Mouse (Mus musculus): ENCODE results near the gene Ccdc120. TPM values are rescaled to one million over a fixed set of nuclear protein-coding genes. Genes with fewer than 3 reads are reported as not detected.

Gene Ccdc120
- polyA plus RNA-seq, 1 experiment from 2014 or later = 6.5 TPM

DNA sequence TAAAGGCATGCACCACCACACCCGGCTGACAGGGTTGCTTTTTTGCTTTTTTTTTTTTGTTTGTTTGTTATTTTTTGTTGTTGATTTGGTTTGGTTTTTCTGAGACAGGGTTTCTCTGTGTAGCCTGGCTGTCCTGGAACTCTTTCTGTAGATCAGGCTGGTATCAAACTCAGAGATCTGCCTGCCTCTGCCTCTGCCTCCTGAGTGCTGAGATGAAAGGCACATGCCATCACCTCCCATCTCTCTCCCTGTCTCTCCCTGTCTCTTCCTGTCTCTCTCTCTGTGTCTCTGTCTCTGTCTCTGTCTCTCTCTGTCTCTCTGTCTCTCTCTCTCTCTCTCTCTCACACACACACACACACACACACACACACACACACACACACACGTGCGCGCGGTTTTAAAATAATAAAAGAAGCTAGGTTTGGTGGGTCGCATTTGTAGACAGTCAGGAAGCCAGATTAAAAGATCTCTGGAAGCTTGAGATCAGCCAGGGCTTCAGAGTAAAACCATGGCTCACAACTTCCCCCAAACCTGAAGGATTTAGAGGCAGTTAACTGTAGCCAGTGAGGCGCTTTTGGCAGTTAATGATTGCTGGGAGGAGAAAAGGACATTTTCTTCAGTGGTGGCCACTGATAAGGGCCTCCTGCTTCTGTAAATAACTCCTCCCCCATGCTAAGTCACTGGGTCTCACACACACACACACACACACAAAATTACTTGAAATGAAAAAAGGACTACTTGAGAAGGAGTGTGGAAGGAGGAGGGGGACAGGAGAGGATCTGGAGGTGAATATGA, 27.9 kb upstream of the Ccdc120 start:
- Histone ChIP-seq H3K27ac (ENCODE audit: low read depth, low read length) (peak overlapping the region; percentile 90), H3K4me3 (ENCODE audit: low read depth, low read length) (no peak overlapping the region), H3K27me3 (replicated peaks; ENCODE audit: control insufficient read depth, insufficient read depth, low read length) (no peaks in the 10 kb centered on the region), H3K36me3 (ENCODE audit: control insufficient read depth, insufficient read depth, low read length) (no peaks in the 10 kb centered on the region; the same call in 1 of the 2 replicates), H3K4me2 (peak overlapping the region; percentile 46), H3K9me3 (ENCODE audit: control insufficient read depth, low read length) (no peaks in the 10 kb centered on the region), H3K4me1 (replicated peaks; ENCODE audit: control insufficient read depth, insufficient read depth, low read length) (no peaks in the 10 kb centered on the region; the same call in 1 of the 2 replicates), H3K9ac (ENCODE audit: low read depth, low read length) (no peak overlapping the region)
- 47% methylated on average over 7 of the region's 7 CpGs for WGBS
- no peak for DNase-seq (ENCODE audit: low spot score)
- ATAC-seq (replicated peaks; ENCODE audit: low FRiP score) = peak; percentile 81

DNA sequence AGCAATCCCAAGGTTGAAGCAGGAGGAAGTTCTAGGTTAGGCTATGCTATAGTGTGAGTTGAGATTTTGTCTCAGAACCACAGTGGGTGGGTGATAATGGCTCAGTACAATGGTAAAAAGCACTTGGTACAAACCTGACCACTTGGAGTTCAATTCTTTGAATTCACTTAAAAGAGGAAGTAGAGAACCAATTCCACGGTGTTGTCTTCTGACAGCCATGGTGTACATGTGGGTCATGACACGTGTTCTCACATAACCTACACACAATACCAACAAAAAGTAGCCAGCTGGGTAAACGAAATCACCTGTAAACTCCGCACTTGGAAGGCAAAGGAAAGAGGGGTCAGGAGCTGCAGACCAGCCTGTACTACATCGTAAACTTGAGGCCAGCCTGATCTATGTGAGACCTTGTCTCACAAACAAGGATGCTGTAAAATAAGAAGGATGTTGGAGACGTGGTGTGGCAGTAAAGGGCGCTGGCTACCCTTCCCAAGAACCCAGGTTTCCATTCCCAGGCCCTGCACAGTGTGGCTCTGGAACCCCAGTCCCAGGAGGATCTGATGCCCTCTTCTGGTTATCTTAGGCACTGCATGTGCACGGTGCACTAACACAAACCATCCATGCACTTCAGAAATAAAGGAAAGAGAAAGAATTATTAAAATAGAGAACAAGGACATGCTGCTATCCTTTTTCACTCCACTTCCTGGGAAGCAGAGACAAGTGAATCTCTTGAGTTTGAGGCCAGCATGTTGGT, 25.8 kb upstream of the Ccdc120 start:
- no peak for DNase-seq (ENCODE audit: low spot score)
- Histone ChIP-seq H3K9ac (ENCODE audit: low read depth, low read length) (no peak overlapping the region), H3K9me3 (ENCODE audit: control insufficient read depth, low read length) (no peaks in the 10 kb centered on the region), H3K36me3 (ENCODE audit: control insufficient read depth, insufficient read depth, low read length) (no peaks in the 10 kb centered on the region; the same call in 1 of the 2 replicates), H3K4me1 (replicated peaks; ENCODE audit: control insufficient read depth, insufficient read depth, low read length) (no peaks in the 10 kb centered on the region; the same call in 1 of the 2 replicates), H3K4me3 (ENCODE audit: low read depth, low read length) (no peak overlapping the region), H3K27me3 (replicated peaks; ENCODE audit: control insufficient read depth, insufficient read depth, low read length) (no peaks in the 10 kb centered on the region), H3K4me2 (no peak overlapping the region), H3K27ac (ENCODE audit: low read depth, low read length) (peak overlapping the region; percentile 25; the same call in 1 of the 2 replicates)
- peak; percentile 67 for ATAC-seq (replicated peaks; ENCODE audit: low FRiP score)
- 41% methylated on average over 8 of the region's 8 CpGs for WGBS

DNA sequence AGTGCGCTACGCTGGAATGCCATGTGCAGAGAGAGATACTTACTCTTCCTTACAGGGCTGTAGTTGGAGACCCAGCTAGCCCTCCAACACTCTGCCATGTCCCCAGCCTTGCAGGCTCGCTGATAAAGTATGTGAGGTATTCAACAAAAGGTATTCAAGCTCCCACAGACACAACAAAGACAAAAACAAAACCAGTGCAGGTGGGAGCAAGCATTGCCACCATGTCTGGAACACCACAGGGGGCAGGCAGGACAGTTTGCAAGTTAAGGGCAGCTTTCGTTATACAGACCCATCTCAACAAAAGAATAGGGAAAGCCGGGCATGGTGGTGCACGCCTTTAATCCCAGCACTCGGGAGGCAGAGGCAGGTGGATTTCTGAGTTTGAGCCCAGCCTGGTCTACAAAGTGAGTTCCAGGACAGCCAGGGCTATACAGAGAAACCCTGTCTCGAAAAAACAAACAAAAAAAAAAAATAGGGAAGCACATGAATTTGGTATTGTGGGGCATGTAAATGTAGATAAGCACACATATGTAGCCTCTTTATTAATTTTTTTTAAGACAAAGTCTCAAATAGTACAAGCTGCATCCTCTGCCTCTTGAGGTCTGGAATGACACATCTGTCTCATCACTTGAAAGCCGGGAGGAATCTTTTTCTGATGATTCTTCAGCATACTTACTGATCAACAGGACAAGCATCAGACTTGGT, 24.9 kb upstream of the Ccdc120 start:
- no peaks in the 10 kb centered on the region for H3K27me3 ChIP-seq (replicated peaks; ENCODE audit: control insufficient read depth, insufficient read depth, low read length)
- H3K4me3 ChIP-seq (ENCODE audit: low read depth, low read length) = no peak overlapping the region
- H3K9me3 ChIP-seq (ENCODE audit: control insufficient read depth, low read length) = no peaks in the 10 kb centered on the region
- H3K27ac ChIP-seq (ENCODE audit: low read depth, low read length) = no peak overlapping the region
- H3K36me3 ChIP-seq (ENCODE audit: control insufficient read depth, insufficient read depth, low read length) = no peaks in the 10 kb centered on the region; the same call in 1 of the 2 replicates
- no peaks in the 10 kb centered on the region; the same call in 1 of the 2 replicates for H3K4me1 ChIP-seq (replicated peaks; ENCODE audit: control insufficient read depth, insufficient read depth, low read length)
- 68% methylated on average over 9 of the region's 9 CpGs for WGBS
- no peak overlapping the region for H3K9ac ChIP-seq (ENCODE audit: low read depth, low read length)
- H3K4me2 ChIP-seq = no peak overlapping the region
- ATAC-seq (replicated peaks; ENCODE audit: low FRiP score) (no peak), DNase-seq (ENCODE audit: low spot score) (no peak)

DNA sequence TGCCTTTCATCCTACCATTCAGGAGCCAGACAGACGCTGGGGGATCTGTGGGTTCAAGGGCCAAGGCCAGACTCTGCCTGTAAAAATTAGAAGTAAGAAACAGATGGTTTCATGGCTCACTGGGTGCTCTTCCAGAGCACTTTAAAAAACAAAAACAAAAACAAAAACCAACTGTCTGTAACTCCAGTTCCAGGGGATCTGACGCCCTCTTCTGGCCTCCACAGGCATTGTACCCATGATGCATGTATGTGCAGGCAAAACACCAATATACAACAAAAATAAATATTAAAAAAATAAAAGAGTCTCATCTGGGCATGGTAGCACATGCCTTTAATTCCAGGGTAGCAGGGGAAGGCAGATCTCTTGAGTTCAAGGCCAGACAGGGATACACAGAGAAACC, 22.1 kb upstream of the Ccdc120 start:
- ATAC-seq (replicated peaks; ENCODE audit: low FRiP score) (no peak), DNase-seq (ENCODE audit: low spot score) (no peak)
- peaks cover 2% of the 10 kb centered on the region; the same call in 1 of the 2 replicates for H3K36me3 ChIP-seq (ENCODE audit: control insufficient read depth, insufficient read depth, low read length)
- no peak overlapping the region for H3K27ac ChIP-seq (ENCODE audit: low read depth, low read length)
- no peaks in the 10 kb centered on the region for H3K27me3 ChIP-seq (replicated peaks; ENCODE audit: control insufficient read depth, insufficient read depth, low read length)
- H3K4me3 ChIP-seq (ENCODE audit: low read depth, low read length) = no peak overlapping the region
- 49% methylated on average over 2 of the region's 2 CpGs for WGBS
- no peaks in the 10 kb centered on the region; the same call in 1 of the 2 replicates for H3K4me1 ChIP-seq (replicated peaks; ENCODE audit: control insufficient read depth, insufficient read depth, low read length)
- H3K9me3 ChIP-seq (ENCODE audit: control insufficient read depth, low read length) = no peaks in the 10 kb centered on the region
- no peak overlapping the region for H3K9ac ChIP-seq (ENCODE audit: low read depth, low read length)
- no peak overlapping the region for H3K4me2 ChIP-seq

DNA sequence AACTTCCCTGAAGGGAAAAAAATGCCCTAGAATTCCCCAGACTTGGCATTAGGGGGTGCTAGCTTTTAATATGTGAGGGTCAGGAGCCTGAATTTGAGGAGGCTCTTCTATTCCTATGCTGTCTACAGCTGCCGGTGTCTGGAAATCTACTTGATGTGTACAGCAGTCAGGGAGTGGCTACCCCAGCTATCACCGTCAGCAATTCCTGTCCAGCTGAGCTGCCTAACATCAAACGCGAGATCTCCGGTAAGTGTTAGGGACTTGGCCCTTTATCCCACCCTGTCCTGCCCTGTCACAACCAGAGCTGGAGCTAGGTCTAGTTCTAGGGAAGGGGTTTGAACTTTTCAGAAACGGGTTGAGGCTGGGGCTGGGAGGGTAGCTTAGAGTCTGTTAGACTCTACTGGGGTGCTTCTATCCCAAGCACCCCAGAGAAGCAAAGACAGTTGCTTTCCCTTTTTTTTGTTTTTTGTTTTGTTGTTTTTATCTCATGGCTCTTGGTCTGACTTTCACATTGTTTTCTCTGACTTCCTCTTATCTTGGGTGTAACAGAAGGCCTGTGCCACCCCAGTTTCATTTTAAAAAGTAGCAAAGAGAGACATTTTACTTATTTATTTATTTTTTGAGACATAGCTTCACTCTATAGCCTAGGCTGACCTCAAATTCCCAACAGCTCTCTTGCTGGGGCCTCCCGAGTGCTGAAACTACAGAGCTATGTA, 18.8 kb upstream of the Ccdc120 start:
- Histone ChIP-seq H3K27me3 (replicated peaks; ENCODE audit: control insufficient read depth, insufficient read depth, low read length) (no peaks in the 10 kb centered on the region), H3K27ac (ENCODE audit: low read depth, low read length) (peak overlapping the region; percentile 66), H3K4me2 (peak overlapping the region; percentile 40; the same call in 1 of the 2 replicates), H3K4me1 (replicated peaks; ENCODE audit: control insufficient read depth, insufficient read depth, low read length) (peaks cover 11% of the 10 kb centered on the region), H3K4me3 (ENCODE audit: low read depth, low read length) (no peak overlapping the region), H3K36me3 (ENCODE audit: control insufficient read depth, insufficient read depth, low read length) (peaks cover 2% of the 10 kb centered on the region; the same call in 1 of the 2 replicates), H3K9ac (ENCODE audit: low read depth, low read length) (peak overlapping the region; percentile 14; the same call in 1 of the 2 replicates), H3K9me3 (ENCODE audit: control insufficient read depth, low read length) (no peaks in the 10 kb centered on the region)
- WGBS = 58% methylated on average over 7 of the region's 7 CpGs
- DNase-seq (ENCODE audit: low spot score) (no peak), ATAC-seq (replicated peaks; ENCODE audit: low FRiP score) (peak; percentile 46)

DNA sequence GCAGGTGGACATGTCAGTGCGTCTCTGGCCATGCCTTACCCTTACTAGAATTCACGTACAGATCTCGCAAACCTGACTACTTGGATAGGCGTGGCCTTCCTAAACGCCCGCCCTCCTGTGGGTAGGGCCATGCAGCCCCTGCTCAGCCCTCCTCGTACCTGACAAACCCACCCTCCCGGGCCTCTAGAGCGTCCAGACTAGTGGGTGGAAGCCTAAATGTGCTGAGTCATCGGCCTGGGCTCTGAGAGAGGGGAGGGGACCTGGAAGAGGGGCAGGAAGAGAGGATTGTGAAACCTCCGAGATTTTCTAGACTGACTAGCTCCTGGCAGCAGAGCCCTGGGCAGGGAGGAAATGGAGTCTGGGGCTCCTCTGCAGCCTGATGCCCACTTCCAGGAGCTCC, 15.1 kb upstream of the Ccdc120 start:
- peaks cover 18% of the 10 kb centered on the region for H3K4me1 ChIP-seq (replicated peaks; ENCODE audit: control insufficient read depth, insufficient read depth, low read length)
- H3K9ac ChIP-seq (ENCODE audit: low read depth, low read length) = no peak overlapping the region
- H3K36me3 ChIP-seq (ENCODE audit: control insufficient read depth, insufficient read depth, low read length) = peaks cover 2% of the 10 kb centered on the region; the same call in 1 of the 2 replicates
- no peaks in the 10 kb centered on the region for H3K27me3 ChIP-seq (replicated peaks; ENCODE audit: control insufficient read depth, insufficient read depth, low read length)
- H3K4me2 ChIP-seq = peak overlapping the region; percentile 83
- DNase-seq (ENCODE audit: low spot score) (peak; percentile 61), ATAC-seq (replicated peaks; ENCODE audit: low FRiP score) (peak; percentile 52)
- H3K27ac ChIP-seq (ENCODE audit: low read depth, low read length) = no peak overlapping the region
- no peaks in the 10 kb centered on the region for H3K9me3 ChIP-seq (ENCODE audit: control insufficient read depth, low read length)
- H3K4me3 ChIP-seq (ENCODE audit: low read depth, low read length) = peak overlapping the region; percentile 73
- 9% methylated on average over 11 of the region's 11 CpGs for WGBS

DNA sequence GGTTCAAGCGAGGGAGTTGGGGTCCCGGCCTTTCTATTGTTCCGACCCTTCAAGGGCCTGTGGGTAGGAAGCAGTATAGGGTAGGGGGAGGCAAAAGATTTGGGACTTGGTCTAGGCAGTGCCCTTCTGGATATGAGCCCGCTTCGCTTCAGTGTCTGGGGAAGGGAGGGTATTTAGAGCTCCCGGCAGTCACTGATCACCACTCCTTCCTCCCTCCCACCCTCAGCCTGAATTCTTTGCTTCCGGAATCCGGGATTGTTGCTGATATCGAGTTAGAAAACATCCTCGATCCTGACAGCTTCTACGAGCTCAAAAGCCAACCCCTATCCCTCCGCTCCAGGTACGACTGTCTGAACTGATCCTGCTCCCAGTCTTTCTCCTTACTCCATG, 14.6 kb upstream of the Ccdc120 start:
- Histone ChIP-seq H3K4me1 (replicated peaks; ENCODE audit: control insufficient read depth, insufficient read depth, low read length) (peaks cover 18% of the 10 kb centered on the region), H3K4me2 (peak overlapping the region; percentile 83), H3K27me3 (replicated peaks; ENCODE audit: control insufficient read depth, insufficient read depth, low read length) (no peaks in the 10 kb centered on the region), H3K4me3 (ENCODE audit: low read depth, low read length) (peak overlapping the region; percentile 73), H3K9me3 (ENCODE audit: control insufficient read depth, low read length) (no peaks in the 10 kb centered on the region), H3K36me3 (ENCODE audit: control insufficient read depth, insufficient read depth, low read length) (peaks cover 2% of the 10 kb centered on the region; the same call in 1 of the 2 replicates), H3K27ac (ENCODE audit: low read depth, low read length) (no peak overlapping the region; the same call in 1 of the 2 replicates), H3K9ac (ENCODE audit: low read depth, low read length) (peak overlapping the region; percentile 40; the same call in 1 of the 2 replicates)
- no peak for ATAC-seq (replicated peaks; ENCODE audit: low FRiP score)
- DNase-seq (ENCODE audit: low spot score) = no peak
- 20% methylated on average over 13 of the region's 13 CpGs for WGBS
